Mouse (Mus musculus) lung, embryonic 15.5 days (tissue): ENCODE results near the gene Rundc3a. TPM values are rescaled to one million over a fixed set of nuclear protein-coding genes. Genes with fewer than 3 reads are reported as not detected.

Experiments used
- ATAC-seq: fragments of 200-750 bp; cut with Nextera tagmentation; 2 replicates; pipeline ENCODE4 v1.8.0; 2017; ENCODE audit warnings: moderate number of reproducible peaks, borderline replicate concordance; ENCODE audit not compliant: low FRiP score, low TSS enrichment; ENCODE audit errors: extremely low read depth
- H3K27ac ChIP-seq: fragments of 300-500 bp; sonication (generic); 2 replicates; pipeline ENCODE4 v1.5.1; 2015; ENCODE audit warnings: moderate library complexity, mild to moderate bottlenecking, inconsistent platforms
- H3K27me3 ChIP-seq: fragments of 300-500 bp; sonication (generic); 2 replicates; pipeline ENCODE4 v1.6.1; 2015; ENCODE audit warnings: inconsistent platforms
- H3K36me3 ChIP-seq: fragments of 300-500 bp; sonication (generic); 2 replicates; pipeline ENCODE4 v1.6.1; 2015; ENCODE audit warnings: inconsistent platforms
- H3K4me1 ChIP-seq: fragments of 300-500 bp; sonication (generic); 2 replicates; pipeline ENCODE4 v1.6.1; 2015; ENCODE audit warnings: inconsistent platforms
- H3K4me2 ChIP-seq: fragments of 300-500 bp; sonication (generic); 2 replicates; pipeline ENCODE4 v1.6.1; 2015; ENCODE audit warnings: inconsistent platforms, mild to moderate bottlenecking, moderate library complexity
- H3K4me3 ChIP-seq: fragments of 300-500 bp; sonication (generic); 2 replicates; pipeline ENCODE4 v1.5.1; 2015; ENCODE audit warnings: mild to moderate bottlenecking, inconsistent platforms
- H3K9ac ChIP-seq: fragments of 300-500 bp; sonication (generic); 2 replicates; pipeline ENCODE4 v1.6.1; 2015; ENCODE audit warnings: inconsistent platforms
- H3K9me3 ChIP-seq: fragments of 300-500 bp; sonication (generic); 2 replicates; pipeline ENCODE4 v1.6.1; 2016; ENCODE audit warnings: inconsistent platforms
- WGBS: fragments of 180-500 bp; shearing (Covaris S2); methylation state at CpG from one replicate; pipeline ENCODE4 v1.1.7; 2015; 5-methylcytosine and 5-hydroxymethylcytosine counted together
- polyA plus RNA-seq: library from polyadenylated mRNA; unstranded; fragments of >200 nt; fragmentation: Nextera tagmentation; extraction: Ambion mirVana; gene quantifications from 2 replicates; pipeline ENCODE4 v1.2.1, GENCODE M21; 2015

Gene Rundc3a
- polyA plus RNA-seq, 1 experiment from 2014 or later: 2.0 TPM

DNA sequence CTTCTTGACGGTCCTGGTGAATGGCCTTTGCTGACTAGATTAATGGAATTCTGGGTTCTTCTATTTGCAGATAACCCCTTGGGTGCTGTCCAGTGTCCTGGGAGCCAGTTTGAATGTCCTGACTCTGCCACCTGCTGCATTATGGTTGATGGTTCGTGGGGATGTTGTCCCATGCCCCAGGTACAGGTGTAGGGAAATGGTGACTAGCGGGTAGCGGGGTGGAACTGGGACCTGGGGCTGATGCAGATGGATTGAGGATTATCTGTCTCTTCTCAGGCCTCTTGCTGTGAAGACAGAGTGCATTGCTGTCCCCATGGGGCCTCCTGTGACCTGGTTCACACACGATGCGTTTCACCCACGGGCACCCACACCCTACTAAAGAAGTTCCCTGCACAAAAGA, 40.7 kb downstream of the Rundc3a start:
- no peak overlapping the region for H3K4me2 ChIP-seq
- no peak overlapping the region for H3K27ac ChIP-seq
- H3K9me3 ChIP-seq: no peaks in the 10 kb centered on the region
- H3K27me3 ChIP-seq: no peaks in the 10 kb centered on the region
- peaks cover 32% of the 10 kb centered on the region for H3K36me3 ChIP-seq
- 94% methylated on average over 7 of the region's 7 CpGs for WGBS
- no peak overlapping the region for H3K4me3 ChIP-seq
- no peak for ATAC-seq
- peaks cover 46% of the 10 kb centered on the region for H3K4me1 ChIP-seq
- no peak overlapping the region for H3K9ac ChIP-seq

- Histone ChIP-seq H3K4me3 (no peak overlapping the region), H3K27ac (no peak overlapping the region), H3K4me1 (peaks cover 42% of the 10 kb centered on the region), H3K9ac (no peak overlapping the region), H3K36me3 (peaks cover 38% of the 10 kb centered on the region), H3K27me3 (0 out of 2 replicates have a peak, but pooled peaks cover 4% of the 10 kb centered on the region), H3K9me3 (no peaks in the 10 kb centered on the region), H3K4me2 (no peak overlapping the region)
- WGBS: 12% methylated on average over 7 of the region's 7 CpGs
- no peak for ATAC-seq
Observed at GRCm38 (mm10) chr11:102434406-102434805, 41.2 kb downstream of the Rundc3a start.

- no peak overlapping the region for H3K9ac ChIP-seq
- H3K36me3 ChIP-seq: peaks cover 44% of the 10 kb centered on the region
- no peaks in the 10 kb centered on the region for H3K9me3 ChIP-seq
- no peak overlapping the region for H3K4me3 ChIP-seq
- no peak overlapping the region for H3K27ac ChIP-seq
- H3K4me2 ChIP-seq: no peak overlapping the region
- 0 out of 2 replicates have a peak, but pooled peaks cover 8% of the 10 kb centered on the region for H3K27me3 ChIP-seq
- no peak for ATAC-seq
- peaks cover 37% of the 10 kb centered on the region for H3K4me1 ChIP-seq
- 89% methylated on average over 11 of the region's 11 CpGs for WGBS
Observed at GRCm38 (mm10) chr11:102434816-102435705, 41.9 kb downstream of the Rundc3a start.

DNA sequence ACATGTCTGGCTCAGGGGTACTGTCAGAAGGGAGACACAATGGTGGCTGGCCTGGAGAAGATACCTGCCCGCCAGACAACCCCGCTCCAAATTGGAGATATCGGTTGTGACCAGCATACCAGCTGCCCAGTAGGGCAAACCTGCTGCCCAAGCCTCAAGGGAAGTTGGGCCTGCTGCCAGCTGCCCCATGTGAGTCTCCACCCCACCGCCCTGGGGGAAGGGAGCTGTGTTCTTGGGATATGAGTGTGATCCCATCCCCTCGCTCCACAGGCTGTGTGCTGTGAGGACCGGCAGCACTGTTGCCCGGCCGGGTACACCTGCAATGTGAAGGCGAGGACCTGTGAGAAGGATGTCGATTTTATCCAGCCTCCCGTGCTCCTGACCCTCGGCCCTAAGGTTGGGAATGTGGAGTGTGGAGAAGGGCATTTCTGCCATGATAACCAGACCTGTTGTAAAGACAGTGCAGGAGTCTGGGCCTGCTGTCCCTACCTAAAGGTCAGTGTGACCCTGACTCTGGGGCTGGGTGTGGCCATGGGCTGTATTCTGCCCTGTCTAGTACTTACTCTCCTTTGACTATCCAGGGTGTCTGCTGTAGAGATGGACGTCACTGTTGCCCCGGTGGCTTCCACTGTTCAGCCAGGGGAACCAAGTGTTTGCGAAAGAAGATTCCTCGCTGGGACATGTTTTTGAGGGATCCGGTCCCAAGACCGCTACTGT, 42.7 kb downstream of the Rundc3a start:
- no peak for ATAC-seq
- Histone ChIP-seq H3K27ac (no peak overlapping the region), H3K4me1 (peaks cover 37% of the 10 kb centered on the region), H3K4me2 (no peak overlapping the region), H3K4me3 (no peak overlapping the region), H3K9me3 (no peaks in the 10 kb centered on the region), H3K27me3 (0 out of 2 replicates have a peak, but pooled peaks cover 8% of the 10 kb centered on the region), H3K36me3 (peaks cover 50% of the 10 kb centered on the region), H3K9ac (no peak overlapping the region)
- 90% methylated on average over 18 of the region's 18 CpGs for WGBS

DNA sequence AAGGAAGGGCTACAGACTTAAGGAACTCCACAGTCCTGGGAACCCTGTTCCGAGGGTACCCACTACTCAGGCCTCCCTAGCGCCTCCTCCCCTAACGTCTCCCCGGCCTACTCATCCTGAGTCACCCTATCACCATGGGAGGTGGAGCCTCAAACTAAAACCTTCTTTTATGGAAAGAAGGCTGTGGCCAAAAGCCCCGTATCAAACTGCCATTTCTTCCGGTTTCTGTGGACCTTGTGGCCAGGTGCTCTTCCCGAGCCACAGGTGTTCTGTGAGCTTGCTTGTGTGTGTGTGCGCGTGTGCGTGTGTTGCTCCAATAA, 43.2 kb downstream of the Rundc3a start:
- H3K36me3 ChIP-seq: peaks cover 55% of the 10 kb centered on the region
- no peak overlapping the region for H3K4me3 ChIP-seq
- 76% methylated on average over 10 of the region's 10 CpGs for WGBS
- no peak for ATAC-seq
- H3K9me3 ChIP-seq: no peaks in the 10 kb centered on the region
- H3K4me1 ChIP-seq: peaks cover 33% of the 10 kb centered on the region
- H3K9ac ChIP-seq: no peak overlapping the region
- 0 out of 2 replicates have a peak, but pooled peaks cover 8% of the 10 kb centered on the region for H3K27me3 ChIP-seq
- H3K4me2 ChIP-seq: no peak overlapping the region
- no peak overlapping the region for H3K27ac ChIP-seq

- 7% methylated on average over 84 of the region's 87 CpGs for WGBS
- H3K27ac ChIP-seq: no peak overlapping the region
- peak overlapping the region; percentile 39 for H3K4me3 ChIP-seq
- H3K4me1 ChIP-seq: peaks cover 25% of the 10 kb centered on the region
- H3K4me2 ChIP-seq: peak overlapping the region; percentile 84
- 0 out of 2 replicates have a peak, but pooled peaks cover 8% of the 10 kb centered on the region for H3K27me3 ChIP-seq
- ATAC-seq: peak; percentile 56; the same call in 1 of the 2 replicates
- peak overlapping the region; percentile 31 for H3K9ac ChIP-seq
- H3K9me3 ChIP-seq: no peaks in the 10 kb centered on the region
- peaks cover 64% of the 10 kb centered on the region for H3K36me3 ChIP-seq
Observed at GRCm38 (mm10) chr11:102437120-102438061, 44.2 kb downstream of the Rundc3a start.

DNA sequence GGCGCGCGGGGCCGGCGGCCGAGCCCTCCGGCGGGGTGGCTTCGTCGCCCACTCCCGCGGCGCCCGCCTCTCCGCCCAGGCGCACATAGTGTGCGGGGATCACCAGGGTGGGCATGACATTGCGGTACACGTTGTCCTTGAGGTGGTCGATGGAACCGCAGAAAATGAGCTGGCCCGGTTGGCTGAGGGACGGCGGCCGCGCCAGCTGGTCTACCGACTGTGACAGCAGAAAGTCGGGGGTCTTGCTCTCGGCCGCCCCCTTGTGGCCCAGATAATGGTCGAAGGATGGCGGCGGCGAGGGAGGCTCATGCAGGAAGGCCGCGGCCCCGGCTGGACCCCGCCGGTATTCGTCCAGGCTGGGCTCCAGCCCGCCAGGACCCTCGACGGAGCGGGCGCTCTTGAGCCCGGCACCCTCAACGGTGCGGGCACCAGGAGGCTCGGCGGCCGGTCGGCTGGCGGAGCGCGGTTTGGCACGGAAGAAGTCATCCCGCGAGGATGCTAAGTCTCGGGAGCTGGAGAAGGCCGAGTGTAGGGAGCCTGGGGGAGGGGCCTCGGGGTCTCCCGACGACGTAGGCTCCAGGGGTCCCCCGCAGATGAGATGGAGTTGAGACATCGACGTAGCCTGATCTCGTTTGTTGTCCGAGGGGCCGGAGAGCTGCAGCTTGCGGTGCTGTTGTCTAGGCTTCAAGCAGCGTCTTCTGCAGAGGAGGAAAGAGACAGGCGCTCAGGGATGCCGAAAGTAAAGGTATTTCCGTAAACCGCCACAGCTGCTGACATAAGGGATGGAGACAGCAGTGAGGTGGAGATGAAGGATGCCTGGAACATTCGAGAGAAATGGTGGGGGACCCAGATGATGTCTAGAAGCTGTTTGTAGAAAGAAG, 45.2 kb downstream of the Rundc3a start:
- Histone ChIP-seq H3K9me3 (no peaks in the 10 kb centered on the region), H3K9ac (peak overlapping the region; percentile 38), H3K4me2 (peak overlapping the region; percentile 84), H3K27ac (no peak overlapping the region), H3K36me3 (peaks cover 68% of the 10 kb centered on the region), H3K4me3 (peak overlapping the region; percentile 39), H3K27me3 (0 out of 2 replicates have a peak, but pooled peaks cover 8% of the 10 kb centered on the region), H3K4me1 (peaks cover 24% of the 10 kb centered on the region)
- ATAC-seq: peak; percentile 32; the same call in 1 of the 2 replicates
- WGBS: 14% methylated on average over 77 of the region's 77 CpGs

DNA sequence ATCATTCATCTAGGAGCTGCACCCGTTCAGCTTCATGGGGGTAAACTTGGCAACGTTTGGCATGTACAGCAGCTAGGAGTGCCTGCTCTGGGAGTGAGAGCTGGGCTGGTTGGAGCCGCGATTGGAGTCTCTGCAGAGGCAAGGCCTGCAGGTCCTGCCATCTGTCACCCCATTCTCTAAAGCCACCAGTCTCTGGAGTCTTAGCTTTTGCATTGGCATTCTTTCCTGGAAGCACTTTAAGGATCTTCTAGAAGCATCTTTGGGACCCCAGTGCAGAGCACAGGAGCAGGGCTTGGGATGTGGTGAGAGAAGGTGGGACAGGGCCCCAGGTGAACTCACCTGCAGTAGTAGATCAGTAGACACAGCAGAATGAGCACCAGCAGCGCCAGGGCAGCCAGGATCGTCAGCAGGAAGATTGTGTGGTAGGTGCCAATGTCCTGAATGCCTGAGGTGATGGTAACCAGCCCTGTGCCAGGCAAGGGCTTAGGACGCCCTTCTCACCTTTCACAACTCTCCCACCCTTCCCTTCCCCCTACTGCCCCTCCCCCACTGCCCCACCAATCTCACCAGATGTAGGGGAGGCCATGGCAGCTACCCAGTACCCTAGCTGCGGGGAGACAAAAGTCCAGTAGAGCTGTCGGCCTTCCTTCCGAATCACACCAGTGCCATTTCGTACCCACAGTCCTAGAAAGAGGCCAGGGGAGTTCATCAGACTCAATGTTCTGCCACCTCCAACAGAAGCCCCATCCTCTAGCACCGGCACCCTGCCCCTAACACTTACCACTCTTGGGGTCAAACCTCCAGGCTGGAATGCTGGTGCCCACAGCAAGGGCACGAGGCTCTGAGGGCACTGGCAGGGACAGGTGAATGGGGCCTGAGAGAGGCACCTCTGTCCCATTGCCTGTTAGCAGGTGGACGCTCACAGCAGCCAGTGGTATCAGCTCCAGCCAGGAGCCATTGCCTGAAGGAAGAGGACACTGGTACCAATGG, 46.2 kb downstream of the Rundc3a start:
- H3K9ac ChIP-seq: no peak overlapping the region
- H3K27me3 ChIP-seq: 0 out of 2 replicates have a peak, but pooled peaks cover 8% of the 10 kb centered on the region
- H3K4me1 ChIP-seq: peaks cover 29% of the 10 kb centered on the region
- no peak overlapping the region for H3K4me3 ChIP-seq
- peaks cover 68% of the 10 kb centered on the region for H3K36me3 ChIP-seq
- no peak for ATAC-seq
- 78% methylated on average over 14 of the region's 14 CpGs for WGBS
- no peak overlapping the region for H3K27ac ChIP-seq
- no peaks in the 10 kb centered on the region for H3K9me3 ChIP-seq
- no peak overlapping the region for H3K4me2 ChIP-seq

DNA sequence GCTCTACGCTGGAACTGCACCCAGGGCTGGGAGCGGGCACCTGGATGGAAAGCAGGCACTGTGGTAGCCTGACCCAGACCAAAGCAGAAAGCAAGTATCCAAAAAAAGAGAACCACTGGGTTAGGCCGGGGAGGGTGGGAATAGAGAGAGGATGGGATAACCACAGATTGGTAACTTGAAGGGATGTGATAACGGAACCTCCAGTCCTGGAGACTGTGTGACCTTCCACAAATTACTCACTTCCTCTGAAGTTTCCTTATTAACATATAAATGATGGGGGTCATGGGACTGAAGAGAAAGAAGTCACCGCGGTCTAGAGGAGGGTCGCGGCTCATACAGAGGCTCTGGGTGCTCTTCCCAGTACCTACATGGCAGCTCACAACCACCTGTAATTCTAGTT, 47.1 kb downstream of the Rundc3a start:
- H3K36me3 ChIP-seq: peaks cover 60% of the 10 kb centered on the region
- no peak overlapping the region for H3K27ac ChIP-seq
- ATAC-seq: no peak
- H3K9ac ChIP-seq: no peak overlapping the region
- H3K4me1 ChIP-seq: peaks cover 38% of the 10 kb centered on the region
- no peak overlapping the region for H3K4me2 ChIP-seq
- WGBS: 88% methylated on average over 8 of the region's 8 CpGs
- H3K9me3 ChIP-seq: no peaks in the 10 kb centered on the region
- H3K4me3 ChIP-seq: no peak overlapping the region
- H3K27me3 ChIP-seq: 0 out of 2 replicates have a peak, but pooled peaks cover 8% of the 10 kb centered on the region

GRCm38 (mm10) chr11:102441434-102441833, 48.2 kb downstream of the Rundc3a start:
- Histone ChIP-seq H3K4me3 (no peak overlapping the region), H3K4me2 (no peak overlapping the region), H3K4me1 (peaks cover 50% of the 10 kb centered on the region), H3K36me3 (peaks cover 49% of the 10 kb centered on the region), H3K27me3 (0 out of 2 replicates have a peak, but pooled peaks cover 8% of the 10 kb centered on the region), H3K27ac (no peak overlapping the region), H3K9ac (no peak overlapping the region), H3K9me3 (no peaks in the 10 kb centered on the region)
- WGBS: 80% methylated on average over 3 of the region's 3 CpGs
- no peak for ATAC-seq
